Mouse (Mus musculus) kidney, adult 11 months (tissue): ENCODE measurements around the gene Dnm3.

Experiments
- DNase-seq: peaks from one replicate; pipeline ENCODE4 v3.0.0; 2022

The Dnm3 gene

DNA sequence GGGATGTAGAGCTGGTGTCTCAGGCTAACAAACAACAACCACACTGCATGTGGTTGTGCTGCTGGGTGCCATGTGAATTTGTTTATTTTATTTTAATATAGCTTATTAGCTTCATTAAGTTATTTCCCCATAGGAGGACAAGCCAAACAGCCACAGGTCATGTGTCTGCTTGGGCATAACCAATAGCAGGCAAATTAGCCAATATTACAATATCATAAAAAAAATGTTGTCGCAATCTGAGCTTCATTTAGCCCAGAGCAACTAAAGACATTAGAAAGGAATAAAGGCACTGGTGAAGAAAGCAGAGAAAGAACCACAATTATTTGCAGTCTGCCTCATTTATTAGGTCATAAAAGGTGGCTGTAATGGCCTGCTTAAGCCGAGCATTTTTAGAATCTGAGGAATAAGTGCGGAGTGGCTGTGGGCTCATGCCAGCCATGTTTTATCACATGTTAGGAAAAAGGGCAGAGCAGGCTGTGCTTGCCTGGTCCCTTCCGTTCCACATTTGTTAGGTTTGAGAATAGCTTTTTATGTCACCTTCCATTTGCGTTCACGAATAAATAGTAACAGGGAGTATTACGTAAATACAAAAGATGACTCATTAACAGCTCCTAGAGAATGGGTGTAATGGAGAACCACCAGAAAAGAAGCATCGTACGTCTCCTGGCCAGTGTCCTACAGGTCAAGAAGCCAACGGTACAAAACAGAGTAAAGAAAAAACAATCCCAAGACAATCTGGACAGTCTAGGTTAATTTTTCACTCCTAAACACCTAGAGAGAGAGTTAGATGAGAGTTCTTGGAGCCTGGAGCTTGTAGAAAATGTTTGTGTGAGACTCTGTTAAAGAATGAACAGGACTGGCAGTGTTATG lies 376.6 kb downstream of the Dnm3 start:
- DNase-seq: peak; percentile 62

DNA sequence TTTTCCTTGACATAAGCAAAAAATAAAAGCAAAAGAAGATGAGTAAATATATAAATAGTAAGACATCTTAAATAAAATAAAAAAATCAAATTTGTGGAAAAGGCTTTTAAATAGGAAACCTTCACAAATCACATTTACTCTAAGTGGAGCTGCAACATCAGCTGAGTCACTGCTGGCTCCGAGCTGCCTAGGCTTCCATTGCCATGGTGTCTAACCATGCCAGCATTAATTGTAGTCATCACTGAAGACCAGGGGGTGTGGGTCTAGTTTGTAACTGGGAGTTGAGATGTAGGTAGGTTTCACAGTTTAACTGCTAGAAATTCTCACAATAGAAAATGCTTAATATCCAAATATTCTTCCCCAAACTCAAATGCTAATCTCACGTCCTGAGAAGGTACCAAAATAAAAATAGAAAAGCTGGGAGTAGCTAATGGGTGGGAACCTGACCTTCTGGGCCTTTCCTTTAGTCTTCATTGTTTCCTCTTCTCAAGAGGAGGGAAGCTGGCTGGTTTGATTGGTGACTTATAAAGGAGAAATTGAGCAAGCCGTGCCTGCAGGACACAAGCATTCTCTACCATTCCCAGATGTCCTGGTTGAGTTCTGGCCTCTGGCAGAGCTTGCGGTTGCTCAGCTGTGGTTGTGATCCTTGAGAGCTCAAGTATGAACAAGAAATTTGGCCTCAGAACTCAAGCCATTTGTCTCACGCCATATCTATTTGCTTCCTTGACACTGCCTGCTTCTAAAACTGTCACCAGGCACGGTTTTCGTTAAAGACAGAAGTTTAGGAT lies 377.6 kb downstream of the Dnm3 start:
- DNase-seq: peak; percentile 44

DNA sequence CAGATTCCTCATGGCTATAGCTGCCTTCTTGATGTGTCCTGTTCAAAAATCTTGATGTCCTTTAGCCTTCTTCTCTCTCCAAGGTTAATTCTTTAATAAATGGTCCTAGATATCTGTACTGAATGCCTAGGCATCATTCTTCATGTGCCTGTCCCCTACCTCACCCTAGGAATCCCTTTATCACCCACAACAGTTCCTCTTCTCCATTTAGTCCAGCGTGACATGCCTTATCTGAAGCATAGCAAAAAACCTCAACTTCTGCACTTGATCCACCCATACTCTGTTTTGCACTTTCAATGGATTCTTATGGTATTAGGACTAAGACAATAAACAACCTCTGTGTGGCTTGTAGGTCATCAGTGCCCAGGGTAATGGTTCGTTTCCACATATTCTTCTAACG lies 378.6 kb downstream of the Dnm3 start:
- DNase-seq: no peak

DNA sequence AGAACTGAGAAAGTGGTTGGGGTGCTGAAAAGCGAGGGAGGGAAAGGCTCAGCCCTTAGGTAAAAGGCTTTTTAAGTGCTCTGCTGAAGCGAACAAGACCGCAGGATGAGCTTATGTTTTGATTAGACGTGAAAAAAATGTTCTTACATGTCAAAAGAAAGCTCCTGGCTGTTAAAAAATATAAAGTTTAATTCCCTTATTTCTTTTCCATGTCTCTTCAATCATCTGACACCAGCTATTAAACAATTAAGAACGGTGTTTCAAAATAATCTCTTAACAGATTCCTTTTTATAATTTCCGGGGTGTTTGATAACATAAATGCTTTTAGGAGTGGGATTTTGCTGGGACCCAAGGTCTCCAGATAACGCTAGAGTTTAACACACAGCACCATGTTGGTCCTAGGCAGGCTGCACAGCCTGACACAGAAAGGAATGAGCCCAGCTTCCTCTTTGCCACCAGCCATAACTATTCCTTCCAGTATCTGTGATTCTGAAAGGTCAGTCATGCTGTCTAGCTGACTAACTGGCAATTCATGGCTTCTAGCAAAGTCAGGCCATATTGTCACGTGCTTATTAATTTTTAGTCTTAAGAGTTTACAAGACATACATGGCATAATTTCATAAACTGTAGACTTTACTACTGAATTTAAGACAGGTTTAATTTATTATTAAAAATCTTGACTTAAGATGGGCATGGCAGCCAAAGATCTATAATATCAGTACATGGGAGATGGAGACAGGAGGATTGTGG lies 383.1 kb downstream of the Dnm3 start:
- no peak for DNase-seq

DNA sequence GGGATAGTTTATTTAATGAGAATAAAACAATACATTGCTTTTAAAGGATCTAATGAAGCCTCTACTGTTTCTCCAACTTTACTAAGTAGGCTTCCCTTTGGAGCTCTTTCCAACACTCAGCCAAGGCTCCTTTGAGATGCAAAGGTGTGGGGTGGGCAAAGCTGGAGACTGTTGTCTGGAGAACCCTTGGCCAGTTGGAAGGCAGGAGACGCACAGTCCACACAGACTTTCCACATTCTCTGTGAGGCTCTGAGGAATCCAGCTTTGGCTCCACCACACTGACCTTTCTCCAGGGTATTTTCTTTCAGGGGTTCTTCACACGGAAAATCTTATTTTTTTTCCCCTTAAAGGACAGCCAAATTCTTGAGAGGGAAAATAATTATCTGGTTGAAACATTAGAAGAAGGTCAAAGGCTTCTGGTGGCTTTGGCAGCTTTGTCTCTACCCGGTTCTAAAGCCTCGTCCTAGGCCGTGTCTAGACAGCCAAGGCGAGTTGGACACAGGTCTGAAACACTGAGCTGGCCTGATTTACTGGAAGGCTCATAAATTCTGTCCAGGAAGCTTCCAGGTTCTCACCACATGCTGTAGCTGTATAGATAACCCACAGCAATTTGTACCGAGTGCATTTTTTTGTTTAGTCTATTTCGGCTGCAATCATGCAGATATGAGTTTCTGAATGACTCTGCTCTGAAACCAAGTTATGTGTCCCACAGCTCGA lies 383.9 kb downstream of the Dnm3 start:
- no peak for DNase-seq

- DNase-seq: no peak
Measured at GRCm38 (mm10) chr1:162092899-162093659, 384.8 kb downstream of the Dnm3 start.

GRCm38 (mm10) chr1:162092401-162092800 lies 385.4 kb downstream of the Dnm3 start:
- DNase-seq: no peak

GRCm38 (mm10) chr1:162083886-162084478 lies 393.9 kb downstream of the Dnm3 start:
- DNase-seq: no peak

- DNase-seq: no peak
Measured at GRCm38 (mm10) chr1:162083354-162083753, 394.5 kb downstream of the Dnm3 start.

GRCm38 (mm10) chr1:162082711-162083110 lies 395.1 kb downstream of the Dnm3 start:
- no peak for DNase-seq

- DNase-seq: no peak
Measured at GRCm38 (mm10) chr1:162081693-162082372, 396.0 kb downstream of the Dnm3 start.

GRCm38 (mm10) chr1:162079989-162080388 lies 397.8 kb downstream of the Dnm3 start:
- no peak for DNase-seq

DNA sequence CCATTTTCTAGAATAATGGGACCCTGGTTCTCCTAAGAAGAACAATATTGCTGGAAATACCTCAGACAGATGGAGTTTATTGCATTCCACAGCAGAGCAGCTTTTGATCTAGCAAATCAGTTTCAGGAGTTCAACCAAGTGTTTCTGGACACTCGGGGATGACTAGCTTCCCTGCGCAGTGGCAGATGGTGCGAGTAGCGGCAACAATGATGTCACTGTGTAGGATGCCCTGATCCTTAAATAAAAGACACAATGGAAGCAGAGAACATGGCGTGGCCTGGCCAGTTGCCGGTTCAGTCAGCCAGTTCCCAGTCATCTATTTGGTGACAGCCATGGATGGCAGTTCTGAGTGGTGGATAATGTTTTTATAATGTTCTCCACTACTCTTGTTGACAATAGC lies 400.4 kb downstream of the Dnm3 start:
- no peak for DNase-seq

DNA sequence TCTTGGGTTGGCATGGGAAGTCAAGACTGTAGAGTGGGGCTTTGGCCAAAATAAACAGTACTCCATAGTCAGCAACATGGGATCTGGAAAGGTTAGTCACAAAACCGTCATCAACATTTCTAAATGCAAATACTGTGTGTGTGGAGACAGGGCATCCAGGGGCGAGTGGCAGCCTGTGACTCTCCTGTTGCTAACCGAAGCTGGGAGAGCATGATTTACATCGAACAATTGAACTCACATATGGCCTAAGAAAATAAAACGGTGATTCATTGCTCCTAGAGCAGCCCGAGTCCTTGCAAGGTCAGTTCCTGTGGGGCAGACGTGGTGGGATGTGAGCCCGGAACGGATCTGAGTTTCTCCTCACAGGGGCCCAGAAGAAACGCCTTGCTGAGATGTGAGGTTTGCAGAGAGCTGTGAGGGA lies 401.2 kb downstream of the Dnm3 start:
- peak; percentile 9 for DNase-seq

DNA sequence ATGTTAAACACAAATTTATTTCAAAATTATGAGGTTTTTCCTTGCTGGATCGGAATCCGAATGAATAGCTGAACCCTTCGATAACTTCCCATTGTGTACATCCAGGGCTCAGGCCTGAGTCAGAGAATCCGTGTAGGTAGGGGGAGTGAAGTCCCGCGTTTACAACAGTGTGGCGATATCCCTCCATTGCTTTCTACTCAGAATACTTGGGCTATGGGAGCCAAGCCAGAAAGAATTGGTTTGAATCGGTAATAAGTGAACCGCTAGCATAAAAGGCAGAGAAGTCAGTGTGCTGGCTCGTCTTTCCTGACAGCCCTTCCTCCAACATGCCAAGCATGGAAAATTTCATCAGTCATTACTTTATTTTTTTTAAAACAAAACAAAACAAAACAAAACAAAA lies 402.0 kb downstream of the Dnm3 start:
- no peak for DNase-seq

GRCm38 (mm10) chr1:162075416-162075815 lies 402.4 kb downstream of the Dnm3 start:
- no peak for DNase-seq

DNA sequence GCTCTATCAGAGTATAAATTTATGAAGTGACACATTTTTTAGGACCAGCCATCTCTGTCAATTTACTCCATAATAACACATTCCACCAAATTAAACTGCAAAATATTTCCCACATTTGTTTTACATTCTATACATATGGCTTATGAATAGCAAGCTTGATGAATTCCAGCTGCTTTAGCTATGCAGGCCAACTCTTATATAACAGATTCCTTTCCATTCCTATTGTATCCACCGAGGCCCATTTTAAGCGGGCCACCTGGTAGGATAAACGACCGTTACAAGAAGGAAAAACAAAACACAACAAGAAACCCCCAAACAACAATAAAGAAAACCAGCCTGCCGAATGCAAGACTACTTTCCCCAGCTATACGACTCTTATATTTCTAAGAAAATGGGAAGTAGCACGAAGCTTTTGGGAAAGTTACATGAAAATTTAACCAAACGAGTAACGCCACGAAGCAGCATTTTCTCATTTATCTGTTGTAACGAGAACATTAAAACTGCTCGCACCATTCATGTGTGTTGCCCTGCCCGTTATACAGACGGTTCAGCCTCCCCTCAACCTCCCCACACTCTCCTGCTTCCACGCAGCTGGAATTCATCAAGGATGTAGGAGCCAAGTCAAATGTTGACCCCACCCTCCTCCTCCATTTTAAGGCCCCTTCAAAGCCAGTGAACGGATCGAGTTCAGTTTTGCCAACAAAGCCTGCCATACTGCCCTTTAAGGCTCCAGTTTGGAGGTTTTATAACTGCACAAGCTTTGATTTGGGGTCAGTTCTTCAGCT lies 403.0 kb downstream of the Dnm3 start:
- DNase-seq: no peak

GRCm38 (mm10) chr1:162072917-162073578 lies 404.8 kb downstream of the Dnm3 start:
- DNase-seq: no peak

GRCm38 (mm10) chr1:162053608-162054007 lies 424.2 kb downstream of the Dnm3 start:
- no peak for DNase-seq
